Mouse (Mus musculus) neural tube, embryonic 11.5 days (tissue): Measurements from ENCODE around the gene Dclre1a. TPM values are rescaled to one million over a fixed set of nuclear protein-coding genes. Genes with fewer than 3 reads are reported as not detected.
"Not testable (repeated sequence)": the region's sequence is repeated elsewhere in the genome, so short reads cannot be mapped to it uniquely, and the experiment has no call there.

ENCODE experiments used
- ATAC-seq: fragments of 200-750 bp; cut with Nextera tagmentation; 2 replicates; pipeline ENCODE4 v1.8.0; 2017; ENCODE audit warnings: moderate number of reproducible peaks, mild to moderate bottlenecking, moderate TSS enrichment, moderate library complexity; ENCODE audit not compliant: insufficient read depth, low FRiP score, low TSS enrichment
- DNase-seq: peaks from one replicate; pipeline ENCODE4 v3.0.0-alpha.2; 2015; ENCODE audit warnings: low spot score
- H3K27ac ChIP-seq: fragments of 300-500 bp; sonication (generic); 2 replicates; pipeline ENCODE4 v1.5.1; 2014; ENCODE audit warnings: low read depth, mild to moderate bottlenecking, low read length
- H3K27me3 ChIP-seq: fragments of 300-500 bp; sonication (generic); 2 replicates; pipeline ENCODE4 v1.6.1; 2014; ENCODE audit warnings: mild to moderate bottlenecking, low read length, mixed read lengths; ENCODE audit not compliant: control insufficient read depth, insufficient read depth
- H3K36me3 ChIP-seq: fragments of 300-500 bp; sonication (generic); 2 replicates; pipeline ENCODE4 v1.6.1; 2014; ENCODE audit warnings: mild to moderate bottlenecking, low read length, moderate library complexity, mixed read lengths; ENCODE audit not compliant: control insufficient read depth, insufficient read depth
- H3K4me1 ChIP-seq: fragments of 300-500 bp; sonication (generic); 2 replicates; pipeline ENCODE4 v1.6.1; 2014; ENCODE audit warnings: low read length, mixed read lengths; ENCODE audit not compliant: control insufficient read depth, insufficient read depth
- H3K4me2 ChIP-seq: fragments of 300-500 bp; sonication (generic); 2 replicates; pipeline ENCODE4 v1.6.1; 2014; ENCODE audit warnings: low read depth, mild to moderate bottlenecking, moderate library complexity
- H3K4me3 ChIP-seq: fragments of 300-500 bp; sonication (generic); 2 replicates; pipeline ENCODE4 v1.5.1; 2014; ENCODE audit warnings: low read depth, low read length
- H3K9ac ChIP-seq: fragments of 300-500 bp; sonication (generic); 2 replicates; pipeline ENCODE4 v1.6.1; 2014; ENCODE audit warnings: mild to moderate bottlenecking, low read length
- H3K9me3 ChIP-seq: fragments of 300-500 bp; sonication (generic); 2 replicates; pipeline ENCODE4 v1.6.1; 2016; ENCODE audit warnings: low read length; ENCODE audit not compliant: control insufficient read depth
- whole genome bisulfite sequencing: fragments of 180-500 bp; shearing (Covaris S2); extraction: QIAGEN DNeasy Blood & Tissue Kit; methylation state at CpG from one replicate; pipeline ENCODE4 v1.1.7; 2014; 5-methylcytosine and 5-hydroxymethylcytosine counted together
- polyA plus RNA-seq: library from polyadenylated mRNA; unstranded; fragments of >200 nt; fragmentation: Nextera tagmentation; extraction: Ambion mirVana; gene quantifications from 2 replicates; pipeline ENCODE4 v1.2.1, GENCODE M21; 2014

The Dclre1a gene
- polyA plus RNA-seq, 1 experiment from 2014 or later, result 16.9 TPM

DNA sequence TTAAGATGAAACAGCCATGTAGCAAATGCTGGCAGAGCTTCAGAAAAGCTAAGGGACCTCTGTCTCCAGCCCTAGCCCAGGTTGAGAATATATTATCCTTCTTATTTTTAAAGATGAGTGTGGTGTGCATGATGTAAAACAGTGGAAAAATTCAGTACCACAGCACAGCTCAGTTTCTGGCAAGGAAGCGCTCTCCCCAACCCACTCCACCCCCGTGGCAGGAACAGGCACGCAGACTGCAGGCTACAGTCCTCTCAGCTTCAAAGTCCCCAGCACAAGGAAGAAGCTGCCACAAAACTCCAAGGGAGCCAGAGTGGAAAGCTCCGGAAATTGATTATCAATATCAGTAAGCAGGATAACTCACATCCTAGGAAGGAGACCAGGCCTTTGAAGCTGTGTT is 36.8 kb downstream of the Dclre1a start:
- H3K9me3 ChIP-seq, H3K4me1 ChIP-seq, H3K9ac ChIP-seq, H3K27ac ChIP-seq, H3K27me3 ChIP-seq, DNase-seq, H3K4me2 ChIP-seq, ATAC-seq, H3K4me3 ChIP-seq, H3K36me3 ChIP-seq: not testable (repeated sequence)
- WGBS, result no CpG with 5 or more reads among the region's 4 CpGs

DNA sequence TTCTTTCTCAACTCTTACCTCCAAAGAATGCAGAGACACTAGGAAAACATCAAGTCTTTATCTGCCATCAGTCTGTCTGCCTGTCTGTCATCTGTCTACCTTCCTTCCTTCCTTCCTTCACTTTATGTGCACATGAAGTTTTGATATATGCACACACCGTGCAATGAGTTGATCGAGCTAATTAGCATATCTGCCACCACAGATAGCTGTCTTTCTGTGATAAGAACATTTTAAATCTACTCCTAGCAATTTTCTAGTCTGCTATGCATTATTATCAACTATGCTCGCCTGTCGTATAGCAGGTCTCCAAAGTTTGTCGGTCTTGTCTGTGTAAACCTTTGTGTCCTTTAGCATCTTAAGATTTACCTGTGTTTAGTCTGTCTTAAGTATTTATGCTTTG is 44.5 kb downstream of the Dclre1a start:
- H3K9me3 ChIP-seq, H3K4me1 ChIP-seq, H3K9ac ChIP-seq, H3K36me3 ChIP-seq, DNase-seq, H3K4me3 ChIP-seq, H3K27ac ChIP-seq, H3K27me3 ChIP-seq, H3K4me2 ChIP-seq, ATAC-seq: not testable (repeated sequence)
- WGBS, result no CpG with 5 or more reads among the region's 5 CpGs

DNA sequence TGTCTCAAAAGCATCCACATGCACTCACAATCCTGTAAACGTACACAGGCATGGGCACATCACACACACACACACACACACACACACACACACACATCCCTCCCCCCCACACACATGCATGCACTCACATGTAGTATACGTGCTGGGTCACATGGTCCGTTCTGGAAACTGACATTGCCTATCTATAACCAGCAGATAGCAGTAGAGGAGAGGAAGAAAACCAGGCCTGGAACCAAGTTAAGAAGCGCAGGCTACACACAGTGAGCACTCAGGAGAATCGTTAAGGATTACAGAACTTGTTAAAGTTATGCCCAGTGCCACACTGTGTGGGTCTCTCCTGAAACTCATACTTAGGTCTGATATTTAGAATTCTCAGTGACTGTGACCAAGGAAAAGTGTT is 45.0 kb downstream of the Dclre1a start:
- not testable (repeated sequence) for H3K36me3 ChIP-seq, H3K27ac ChIP-seq, H3K4me3 ChIP-seq, H3K4me2 ChIP-seq, H3K9ac ChIP-seq, ATAC-seq, H3K27me3 ChIP-seq, H3K9me3 ChIP-seq, DNase-seq, H3K4me1 ChIP-seq
- WGBS, result no CpG with 5 or more reads among the region's 5 CpGs

DNA sequence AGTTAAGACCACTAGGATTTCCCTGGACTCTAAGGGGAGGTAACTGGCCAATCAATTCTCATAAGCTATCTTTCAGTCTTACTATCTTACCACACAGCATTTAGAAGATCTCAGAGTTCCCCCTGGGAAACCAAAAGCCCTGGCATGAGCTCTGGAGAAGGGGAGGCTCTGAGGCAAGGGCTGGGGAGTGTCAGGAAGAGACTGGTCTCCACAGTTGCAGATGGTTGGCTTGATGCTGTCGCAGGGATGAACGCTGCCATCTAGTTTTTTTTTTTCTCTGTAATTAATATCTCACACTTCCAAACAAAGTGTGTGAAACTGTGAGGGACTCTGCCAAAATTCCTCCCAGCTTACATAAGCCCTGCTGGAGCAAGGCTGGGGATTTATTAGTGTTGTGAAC is 53.9 kb downstream of the Dclre1a start:
- H3K27ac ChIP-seq, DNase-seq, H3K4me1 ChIP-seq, H3K9me3 ChIP-seq, H3K9ac ChIP-seq, H3K4me3 ChIP-seq, H3K27me3 ChIP-seq, H3K4me2 ChIP-seq, ATAC-seq, H3K36me3 ChIP-seq: not testable (repeated sequence)
- no CpG with 5 or more reads among the region's 2 CpGs for WGBS

DNA sequence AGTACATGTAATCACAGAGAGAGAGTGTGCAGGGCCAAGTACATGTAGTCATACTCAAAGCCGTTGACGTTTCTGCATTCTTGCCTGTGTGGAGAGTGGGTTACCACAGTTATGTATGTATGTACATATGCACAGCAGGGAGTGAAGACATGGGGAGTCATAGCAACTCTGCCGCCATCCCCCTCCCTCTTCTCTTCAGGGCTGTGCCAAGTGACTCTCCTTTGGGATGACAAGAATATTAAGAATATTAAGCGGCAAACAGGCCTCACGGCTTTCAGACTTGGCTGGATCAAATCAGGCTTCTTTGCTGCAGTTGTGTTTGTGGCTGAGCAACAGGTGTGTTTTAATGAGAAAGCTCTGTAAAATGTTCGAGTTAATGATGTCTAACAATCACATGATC is 58.4 kb downstream of the Dclre1a start:
- Histone ChIP-seq H3K27ac (no peak overlapping the region), H3K4me2 (no peak overlapping the region), H3K36me3 (no peaks in the 10 kb centered on the region), H3K4me3 (no peak overlapping the region), H3K9me3 (no peaks in the 10 kb centered on the region), H3K9ac (no peak overlapping the region), H3K27me3 (no peaks in the 10 kb centered on the region), H3K4me1 (peaks cover 5% of the 10 kb centered on the region; the same call in 1 of the 2 replicates)
- ATAC-seq, result no peak
- DNase-seq, result no peak
- 90% methylated on average over 6 of the region's 6 CpGs for WGBS

DNA sequence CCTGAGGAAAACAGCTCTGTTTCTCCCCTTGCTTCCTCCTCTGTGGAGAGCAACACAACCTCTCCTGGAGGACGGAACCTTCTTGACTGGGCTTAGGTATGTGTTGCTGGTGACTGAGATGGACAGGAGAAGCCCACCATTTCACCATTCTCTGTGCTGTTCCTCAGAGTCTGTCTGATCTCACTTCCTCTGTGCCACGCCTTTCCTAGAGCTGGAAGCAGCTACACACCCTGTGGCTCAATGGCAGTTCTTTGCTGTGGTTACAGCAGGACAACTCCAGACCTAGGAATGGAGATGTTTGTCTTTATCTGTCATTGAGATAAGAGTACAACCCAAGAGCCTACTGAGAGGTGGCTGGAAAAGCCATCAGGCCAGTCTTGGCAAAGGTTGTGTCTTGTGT is 60.7 kb downstream of the Dclre1a start:
- WGBS, result 91% methylated on average over 2 of the region's 2 CpGs
- no peak for DNase-seq

DNA sequence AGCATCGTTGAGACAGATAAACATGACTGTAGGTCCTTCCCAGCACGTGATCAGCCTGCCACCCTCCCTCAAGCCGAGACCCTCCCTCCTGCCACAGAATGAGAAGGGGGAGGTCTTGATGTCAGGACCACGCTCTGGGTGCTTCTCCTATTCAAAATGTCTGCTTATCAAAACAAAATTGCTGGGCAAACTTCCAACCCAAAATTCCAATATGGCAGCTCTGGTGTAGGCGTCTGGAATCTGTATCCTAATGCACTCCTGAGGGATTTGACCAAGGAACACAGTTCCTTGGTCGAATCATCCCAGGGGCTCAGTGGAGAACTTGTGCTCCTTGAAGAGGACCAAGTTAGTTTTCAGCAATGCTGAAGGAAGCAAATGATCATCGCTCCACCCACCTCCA is 61.1 kb downstream of the Dclre1a start:
- Histone ChIP-seq H3K27me3 (no peaks in the 10 kb centered on the region), H3K4me3 (no peak overlapping the region), H3K36me3 (no peaks in the 10 kb centered on the region), H3K4me2 (no peak overlapping the region), H3K9ac (no peak overlapping the region), H3K9me3 (no peaks in the 10 kb centered on the region), H3K27ac (no peak overlapping the region), H3K4me1 (peaks cover 8% of the 10 kb centered on the region; the same call in 1 of the 2 replicates)
- DNase-seq (no peak), ATAC-seq (no peak)
- WGBS, result 93% methylated on average over 7 of the region's 7 CpGs

More for the DNA sequence above, 60.7 kb downstream of the Dclre1a start:
- no peak overlapping the region for H3K4me2 ChIP-seq
- no peak for ATAC-seq
- peaks cover 8% of the 10 kb centered on the region; the same call in 1 of the 2 replicates for H3K4me1 ChIP-seq
- H3K36me3 ChIP-seq, result no peaks in the 10 kb centered on the region
- H3K4me3 ChIP-seq, result no peak overlapping the region
- H3K9me3 ChIP-seq, result no peaks in the 10 kb centered on the region
- no peak overlapping the region for H3K27ac ChIP-seq
- no peaks in the 10 kb centered on the region for H3K27me3 ChIP-seq
- no peak overlapping the region for H3K9ac ChIP-seq

DNA sequence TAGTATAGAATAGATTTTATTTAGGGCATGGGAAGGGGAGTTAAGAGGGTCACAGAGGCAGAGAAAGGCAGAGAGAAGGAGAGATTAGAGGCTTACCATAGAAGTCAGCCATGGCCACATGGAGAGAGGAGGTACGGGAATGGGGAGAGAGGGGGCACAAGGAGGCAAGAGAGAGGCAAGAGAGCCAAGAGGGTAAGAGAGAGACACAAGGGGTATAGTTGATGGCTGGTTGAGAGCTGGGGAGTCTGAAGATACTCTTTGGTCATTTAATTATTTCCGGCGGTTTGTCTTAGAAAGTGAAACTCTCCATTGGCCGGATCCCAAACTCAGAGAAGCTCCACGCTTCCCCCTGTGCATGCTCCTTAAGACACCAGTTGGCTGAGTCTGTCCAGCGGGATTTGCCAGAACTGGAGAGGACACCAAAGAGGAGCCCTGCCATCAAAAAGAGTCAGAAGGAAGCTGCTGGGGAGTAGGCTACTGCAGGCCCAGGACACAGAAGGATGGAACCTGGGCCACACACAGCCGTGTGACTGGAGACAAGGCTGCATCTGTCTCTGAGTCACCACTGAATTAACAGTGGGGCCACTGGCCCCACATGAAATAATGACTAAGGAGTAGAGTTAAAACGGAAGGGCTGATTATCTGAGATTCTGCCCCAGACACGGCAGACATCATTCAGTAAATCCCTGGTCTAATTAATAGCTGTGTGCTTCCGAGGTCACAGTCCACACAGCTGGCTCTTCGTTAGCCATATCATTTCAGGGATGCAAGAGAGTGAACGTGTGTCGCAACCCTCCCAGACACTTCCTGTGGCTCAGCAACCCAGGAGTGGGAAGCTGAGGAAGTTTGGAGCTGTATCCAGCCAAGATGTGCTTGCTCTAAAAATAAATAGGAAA is 62.4 kb downstream of the Dclre1a start:
- no peak overlapping the region for H3K4me3 ChIP-seq
- no peaks in the 10 kb centered on the region for H3K27me3 ChIP-seq
- 74% methylated on average over 13 of the region's 13 CpGs for WGBS
- peaks cover 8% of the 10 kb centered on the region; the same call in 1 of the 2 replicates for H3K4me1 ChIP-seq
- H3K27ac ChIP-seq, result no peak overlapping the region
- ATAC-seq, result no peak
- DNase-seq, result no peak
- H3K36me3 ChIP-seq, result no peaks in the 10 kb centered on the region
- H3K4me2 ChIP-seq, result no peak overlapping the region
- H3K9ac ChIP-seq, result no peak overlapping the region
- no peaks in the 10 kb centered on the region for H3K9me3 ChIP-seq
